Mouse (Mus musculus) lung, postnatal 0 days (tissue): ENCODE data around the gene Hmx1.

Experiments
- CTCF ChIP-seq: IDR thresholded peaks from 2 replicates; pipeline ENCODE4 v1.5.1; 2016; ENCODE audit warnings: antibody characterized with exemption, mild to moderate bottlenecking
- EP300 ChIP-seq: IDR thresholded peaks from 2 replicates; pipeline ENCODE4 v1.6.1; 2016; ENCODE audit warnings: antibody characterized with exemption, mild to moderate bottlenecking, control low read depth

DNA sequence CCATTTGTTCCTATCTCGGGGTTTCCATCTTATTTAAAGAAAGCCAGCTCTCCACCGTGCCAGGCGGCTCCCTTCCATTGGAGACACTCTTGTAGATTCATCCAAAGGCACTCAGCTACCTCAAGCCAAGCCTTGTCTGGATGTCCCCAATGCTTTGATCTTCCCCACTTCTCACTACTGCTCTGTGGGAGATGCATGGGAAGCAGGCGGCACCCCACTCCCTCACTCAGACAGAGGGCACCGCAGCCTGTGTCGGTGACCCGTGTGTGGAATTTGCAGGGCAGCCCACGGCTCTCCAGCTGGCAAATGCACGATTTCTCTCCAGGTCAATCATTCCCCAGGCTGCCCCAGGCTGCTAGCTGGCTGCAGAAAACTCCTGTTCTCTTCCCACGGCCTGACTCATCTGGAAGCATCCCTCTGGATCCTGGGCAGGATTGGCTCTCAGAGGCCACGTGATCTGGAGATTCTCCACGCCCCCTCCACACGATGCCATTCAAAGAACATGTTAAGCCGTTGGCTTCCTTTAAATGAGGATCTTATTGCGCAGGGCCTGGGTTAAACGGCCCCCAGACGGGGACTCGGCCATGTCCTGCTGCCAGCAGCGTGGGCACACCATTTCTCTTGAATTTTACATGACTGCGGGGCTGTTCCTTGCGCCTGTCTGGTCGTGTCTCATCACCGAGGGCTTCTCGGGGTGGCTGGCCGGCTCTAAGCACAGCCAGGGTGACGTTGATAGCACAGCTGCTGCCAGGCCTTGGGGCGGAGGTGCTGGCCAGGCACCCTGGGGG lies 58.9 kb downstream of the Hmx1 start:
- no peak for TF ChIP-seq CTCF
- no peak for TF ChIP-seq EP300
